Mouse (Mus musculus) common myeloid progenitor, adult 5-6 weeks (primary cell): ENCODE data around the gene Zbtb34. TPM values are rescaled to one million over a fixed set of nuclear protein-coding genes. Genes with fewer than 3 reads are reported as not detected.
A peak's percentile ranks its signal among the peaks of the same experiment; 100 is the strongest.

Source experiments
- ATAC-seq: replicated peaks from 2 replicates; pipeline ENCODE4 v1.8.0; 2016; ENCODE audit warnings: low read depth, mild to moderate bottlenecking, moderate TSS enrichment, inconsistent platforms; ENCODE audit not compliant: poor library complexity, severe bottlenecking
- total RNA-seq: library from RNA; stranded (forward); fragments of 200-1000, 187-1606 nt; gene quantifications from 2 replicates; pipeline ENCODE4 v1.2.3, GENCODE M21; 2017

Gene Zbtb34
- total RNA-seq, 1 experiment from 2014 or later: 11.8 TPM

DNA sequence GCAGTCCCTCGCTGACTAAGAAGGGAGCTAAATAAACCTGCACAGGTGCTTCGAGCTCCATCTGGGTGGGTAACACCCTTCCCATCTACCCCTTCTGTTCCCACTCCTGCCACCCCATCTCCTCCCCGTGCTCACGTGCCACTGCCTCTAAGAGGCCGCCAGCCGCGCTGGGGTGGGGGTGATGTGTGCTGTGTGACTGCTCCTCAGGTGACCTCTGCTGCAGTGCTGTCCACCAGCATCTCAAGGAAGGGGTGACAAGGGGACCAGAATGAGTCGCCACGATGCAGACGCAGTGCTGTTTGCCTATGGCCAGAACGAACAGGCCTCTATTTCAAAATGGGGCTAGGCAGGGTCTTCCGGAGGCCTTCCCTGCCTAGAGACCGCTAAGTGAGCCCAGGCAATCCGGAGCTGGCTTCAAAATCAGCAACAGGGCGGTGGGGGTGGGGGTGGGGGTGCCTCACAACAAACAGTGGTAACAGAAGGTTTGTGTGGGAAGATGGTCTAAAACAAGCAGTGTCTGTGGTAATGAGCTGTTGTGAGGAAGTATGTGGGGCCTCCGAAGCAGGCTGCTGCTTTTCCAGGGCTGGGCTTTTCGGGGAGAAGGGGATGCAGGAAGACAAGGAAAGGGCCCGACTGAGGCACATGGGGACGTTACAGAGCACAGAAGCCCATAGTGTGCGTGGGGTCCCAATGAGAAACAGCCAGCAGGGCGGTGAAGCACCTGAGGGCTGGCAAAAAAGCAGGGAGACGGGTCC lies 18.2 kb upstream of the Zbtb34 start:
- ATAC-seq: no peak

DNA sequence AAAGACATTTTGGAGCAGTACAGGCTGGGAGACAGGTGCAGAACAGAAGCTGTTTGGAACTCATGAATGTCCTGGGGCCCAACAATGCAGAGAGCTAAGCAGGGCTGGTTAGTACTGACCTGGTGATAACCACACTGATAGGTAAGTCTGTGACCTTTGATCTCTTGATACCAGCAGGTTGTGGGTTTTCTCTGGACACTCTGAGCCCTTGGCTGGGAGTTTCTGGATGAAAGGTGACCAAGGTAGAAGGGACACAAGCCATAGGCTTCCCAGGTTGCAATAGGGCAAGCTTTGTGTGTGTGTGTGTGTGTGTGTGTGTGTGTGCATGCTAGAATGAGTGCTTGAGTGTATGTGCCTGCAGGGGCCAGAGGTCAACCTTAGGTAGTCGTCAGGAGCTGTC lies 15.7 kb upstream of the Zbtb34 start:
- ATAC-seq: no peak

DNA sequence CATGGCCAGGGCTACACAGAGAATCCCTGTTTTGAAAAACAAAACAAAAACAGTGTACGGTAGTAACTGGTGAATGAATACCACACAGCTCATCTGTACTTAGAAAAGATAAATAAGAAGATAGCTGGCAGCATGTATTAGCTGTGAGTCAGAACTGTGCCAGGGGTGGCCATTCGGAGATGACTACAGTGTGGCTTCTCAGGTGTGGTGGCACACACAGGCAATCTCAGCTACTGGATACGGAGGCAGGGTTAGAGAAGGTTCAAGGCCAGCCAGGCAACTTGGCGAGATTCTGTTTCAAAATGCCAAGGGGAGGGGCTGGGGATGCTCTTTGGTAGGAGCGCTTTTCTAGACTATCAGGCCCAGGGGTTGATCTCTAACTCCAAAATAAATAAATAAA lies 14.6 kb upstream of the Zbtb34 start:
- no peak for ATAC-seq

DNA sequence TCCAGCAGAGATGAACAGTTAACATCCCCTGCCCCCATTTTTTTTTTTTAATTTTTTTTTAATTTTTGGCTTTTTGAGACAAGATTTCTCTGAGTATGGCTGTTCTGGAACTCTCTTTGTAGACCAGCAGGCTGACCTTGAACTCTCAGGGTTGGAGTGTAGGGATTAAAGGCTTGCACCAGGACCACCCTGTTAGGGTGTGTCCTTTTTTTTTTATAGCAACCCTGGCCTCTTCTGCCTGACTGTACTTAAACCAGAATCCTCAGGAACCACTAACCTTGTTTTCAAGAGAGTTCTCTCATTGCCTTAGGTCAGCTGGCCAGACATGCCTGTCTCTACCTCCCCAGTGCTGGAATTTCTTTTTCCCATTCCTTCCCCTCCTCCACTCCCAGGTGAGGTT lies 13.7 kb upstream of the Zbtb34 start:
- no peak for ATAC-seq

DNA sequence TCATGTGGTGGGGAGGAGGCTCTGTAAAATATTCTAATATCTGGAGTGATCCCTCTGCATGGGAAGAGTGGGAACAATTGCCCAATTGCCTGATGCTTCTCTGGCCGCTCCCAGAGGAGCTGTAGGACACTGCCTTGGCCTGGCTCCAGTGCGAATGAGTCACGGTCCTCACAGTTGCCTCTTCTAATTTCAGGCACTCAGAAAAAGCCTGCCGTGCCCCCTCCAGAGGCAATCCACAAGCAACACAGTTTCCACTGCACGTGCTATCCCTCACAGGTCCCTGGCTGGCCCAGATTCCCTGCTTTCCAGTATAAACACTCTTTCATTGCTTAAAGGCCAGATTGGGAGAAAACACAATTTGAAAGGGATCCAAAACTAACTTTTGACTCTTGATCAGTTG lies 13.2 kb upstream of the Zbtb34 start:
- ATAC-seq: no peak

DNA sequence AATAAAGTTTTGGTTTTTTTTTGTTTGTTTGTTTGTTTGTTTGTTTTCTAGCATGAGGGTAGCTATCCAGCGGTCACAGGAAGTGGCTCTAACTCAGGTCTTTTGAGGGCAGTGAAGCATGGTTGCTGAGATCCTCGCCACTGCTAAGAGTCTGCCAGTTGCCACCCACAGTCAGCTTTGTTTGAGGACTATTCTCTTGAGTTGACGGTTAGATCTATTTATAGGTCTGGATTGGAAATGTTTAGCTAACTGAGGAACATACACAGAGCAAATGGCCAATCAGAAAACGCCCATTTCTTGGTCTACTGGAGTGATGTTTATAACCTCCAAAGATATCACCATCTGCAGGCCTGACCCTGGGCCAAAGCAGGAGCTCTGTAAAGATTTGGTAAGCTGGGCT lies 11.6 kb upstream of the Zbtb34 start:
- no peak for ATAC-seq

DNA sequence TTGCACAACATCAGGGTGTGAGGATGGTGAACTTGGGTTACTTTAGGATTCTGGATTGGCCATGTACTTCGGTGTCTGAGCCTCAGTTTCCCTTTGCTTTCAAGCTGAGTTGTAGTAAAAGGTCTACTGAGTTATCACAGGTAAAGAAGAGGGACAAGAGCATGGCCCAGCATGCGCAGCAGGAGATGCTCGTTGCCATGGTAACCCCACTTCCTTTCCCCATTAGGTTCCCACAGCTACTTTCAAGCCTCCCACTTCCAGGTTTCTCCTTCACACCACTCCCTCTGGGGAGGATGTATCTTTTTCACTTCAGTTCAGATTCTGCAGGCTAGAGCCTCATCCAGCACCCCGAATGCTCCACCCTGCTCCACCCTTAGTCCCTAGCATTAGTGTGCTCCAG lies 9.8 kb upstream of the Zbtb34 start:
- 0 out of 2 replicates have a peak, but pooled peaks have one; percentile 36 for ATAC-seq

DNA sequence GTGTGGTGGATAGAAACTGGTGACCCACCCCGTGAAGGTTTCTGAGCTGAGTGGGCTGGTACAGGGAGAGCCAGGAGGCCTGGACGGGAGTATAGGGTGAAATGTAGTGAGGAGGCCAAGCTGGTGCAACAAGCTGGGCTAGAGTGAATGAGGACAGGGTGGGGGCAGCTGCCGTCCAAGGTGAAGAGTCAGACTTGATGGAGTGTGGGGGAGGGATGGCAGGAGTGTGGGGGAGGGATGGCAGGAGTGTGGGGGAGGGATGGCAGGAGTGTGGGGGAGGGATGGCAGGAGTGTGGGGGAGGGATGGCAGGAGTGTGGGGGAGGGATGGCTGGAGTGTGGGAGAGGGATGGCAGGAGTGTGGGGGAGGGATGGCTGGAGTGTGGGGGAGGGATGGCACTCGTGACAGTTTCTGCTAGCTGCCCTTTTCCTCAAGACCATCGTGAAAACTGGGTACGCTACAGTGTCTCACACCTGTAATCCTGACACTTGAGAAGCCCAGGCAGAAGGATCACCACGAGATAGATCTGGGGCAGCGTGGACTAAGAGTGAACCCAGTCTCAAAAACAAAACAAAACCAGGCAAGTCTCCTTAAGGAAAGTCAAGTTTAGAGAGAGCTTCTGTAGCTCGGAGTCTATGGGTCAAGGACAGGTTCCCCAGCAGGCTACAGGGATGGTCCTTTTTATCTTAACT lies 9.0 kb upstream of the Zbtb34 start:
- no peak for ATAC-seq

DNA sequence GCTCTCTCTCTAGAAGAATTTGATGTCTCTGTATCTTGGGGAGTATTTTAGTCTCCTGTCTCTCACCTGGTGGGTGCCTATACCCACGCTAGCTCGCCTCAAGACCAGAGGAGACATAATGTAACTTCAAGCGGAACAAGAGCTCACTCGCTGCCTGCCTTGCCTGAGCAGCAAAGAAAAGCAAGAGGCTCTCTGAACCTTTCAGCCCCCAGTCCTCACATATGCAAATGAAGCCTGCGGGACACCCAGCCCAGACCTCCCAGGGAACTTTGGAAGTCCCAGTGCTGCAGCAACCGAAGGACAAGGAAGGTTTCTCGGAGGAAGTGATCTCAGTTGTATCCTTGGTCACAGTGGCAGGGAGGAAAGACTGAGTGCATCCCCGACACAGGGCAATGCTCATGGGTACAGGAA lies 8.4 kb upstream of the Zbtb34 start:
- ATAC-seq: no peak

DNA sequence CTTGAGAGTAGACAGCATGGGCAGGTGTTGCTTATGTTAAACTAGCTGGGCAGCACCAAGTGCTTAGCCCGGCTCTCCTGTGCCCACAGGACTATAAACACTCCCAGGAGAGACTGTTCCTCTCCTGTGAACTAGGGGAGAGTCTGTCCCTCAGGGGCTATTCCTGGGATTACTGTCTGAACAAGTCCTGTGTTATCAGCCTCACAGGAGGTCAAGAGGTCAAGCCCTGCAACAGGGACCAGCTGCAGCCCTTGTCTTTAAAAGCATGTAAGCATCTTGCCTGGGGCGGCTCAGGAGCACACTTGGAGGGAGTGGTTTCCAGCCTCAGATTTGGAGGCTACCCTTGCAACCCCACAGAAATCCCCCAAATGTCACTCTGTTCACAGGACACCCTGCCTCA lies 7.3 kb upstream of the Zbtb34 start:
- no peak for ATAC-seq

DNA sequence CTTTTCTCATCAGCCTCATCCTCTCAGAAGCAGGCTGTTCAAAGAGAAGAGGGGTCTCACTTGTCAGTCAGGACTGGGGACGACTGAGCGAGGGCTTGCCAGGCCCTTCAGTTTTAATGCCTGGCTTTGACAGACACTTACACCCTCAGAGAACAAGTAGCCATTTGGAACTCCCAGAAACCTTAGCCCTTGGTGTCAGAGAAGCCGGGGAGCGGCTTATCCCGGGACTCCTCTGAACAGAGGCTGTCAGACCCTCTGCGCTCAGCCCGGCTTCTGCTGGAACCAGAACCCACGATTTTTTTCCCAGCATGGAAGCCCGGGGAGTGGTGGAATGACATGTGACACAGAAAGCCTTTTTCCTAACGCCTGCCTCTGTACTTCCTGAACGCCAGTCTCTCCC lies 6.1 kb upstream of the Zbtb34 start:
- ATAC-seq: no peak

DNA sequence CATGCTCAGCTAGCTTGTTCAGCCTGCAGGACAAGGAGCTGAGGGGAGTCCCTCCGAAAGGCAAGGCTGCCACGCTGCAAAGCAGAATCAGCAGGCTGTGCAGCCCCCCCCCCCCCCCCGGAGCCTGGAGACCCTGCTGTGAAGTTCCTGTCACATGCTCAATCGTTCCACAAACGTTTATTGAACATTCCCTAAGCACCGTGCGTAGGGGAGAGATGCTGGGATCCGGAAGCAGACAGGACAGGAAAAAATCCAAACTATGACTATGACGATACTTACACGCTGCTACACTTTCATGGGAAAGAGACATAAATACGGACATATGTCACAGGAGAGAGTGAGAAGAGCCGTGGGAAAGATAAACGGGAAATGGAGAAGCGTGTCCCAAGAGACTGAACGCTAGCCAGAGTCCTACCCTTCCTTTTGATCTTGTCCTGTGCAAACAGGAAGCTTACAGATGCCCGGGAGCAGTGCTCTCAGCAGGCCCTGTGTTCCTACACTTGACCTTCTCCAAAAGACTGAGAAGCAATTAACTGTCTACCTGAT lies 5.0 kb upstream of the Zbtb34 start:
- no peak for ATAC-seq

DNA sequence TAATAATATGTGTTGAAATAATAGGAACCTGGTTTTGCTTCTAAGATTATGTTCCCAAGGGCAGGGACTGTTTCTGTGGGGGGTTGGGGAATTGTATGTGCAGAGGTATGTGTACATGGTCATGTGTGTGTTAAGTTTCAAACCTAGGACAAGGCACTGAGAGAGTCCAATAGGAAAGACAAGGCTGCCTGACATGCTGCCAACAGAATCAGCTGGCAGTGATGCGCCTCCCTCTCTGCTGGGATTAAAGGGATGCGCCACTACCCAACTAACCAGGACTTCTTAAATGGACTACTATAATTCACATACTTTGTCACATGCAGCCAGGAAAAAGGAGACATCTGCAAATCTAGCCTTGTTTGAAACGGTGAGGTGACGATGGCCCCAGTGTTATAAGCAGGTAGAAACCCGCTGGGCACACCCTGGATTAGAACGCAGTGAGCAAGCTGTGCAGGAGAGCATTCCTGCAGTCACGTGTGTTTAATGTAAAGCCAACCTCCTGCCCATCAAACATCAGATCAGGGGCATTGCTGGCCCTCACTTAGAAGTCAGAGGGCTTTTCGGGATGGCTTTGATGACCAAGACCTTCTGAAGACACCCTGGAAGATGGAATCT lies 4.0 kb upstream of the Zbtb34 start:
- ATAC-seq: no peak

DNA sequence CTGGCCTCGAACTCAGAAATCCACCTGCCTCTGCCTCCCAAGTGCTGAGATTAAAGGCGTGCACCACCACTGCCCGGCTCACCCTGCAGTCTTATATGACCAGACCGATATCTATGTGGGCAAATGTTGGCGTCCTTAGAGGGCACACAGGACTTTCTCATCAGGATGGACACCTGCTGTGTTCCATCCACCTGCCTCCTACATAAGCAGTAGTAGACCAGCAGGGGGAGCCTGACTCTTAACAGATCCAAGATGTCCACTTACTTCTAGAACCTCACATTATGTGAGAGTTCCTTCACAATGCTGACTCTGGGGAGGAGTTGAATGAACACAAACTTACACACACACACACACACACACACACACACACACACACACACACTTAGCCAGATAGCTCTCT lies 1.8 kb upstream of the Zbtb34 start:
- ATAC-seq: peak; percentile 34

DNA sequence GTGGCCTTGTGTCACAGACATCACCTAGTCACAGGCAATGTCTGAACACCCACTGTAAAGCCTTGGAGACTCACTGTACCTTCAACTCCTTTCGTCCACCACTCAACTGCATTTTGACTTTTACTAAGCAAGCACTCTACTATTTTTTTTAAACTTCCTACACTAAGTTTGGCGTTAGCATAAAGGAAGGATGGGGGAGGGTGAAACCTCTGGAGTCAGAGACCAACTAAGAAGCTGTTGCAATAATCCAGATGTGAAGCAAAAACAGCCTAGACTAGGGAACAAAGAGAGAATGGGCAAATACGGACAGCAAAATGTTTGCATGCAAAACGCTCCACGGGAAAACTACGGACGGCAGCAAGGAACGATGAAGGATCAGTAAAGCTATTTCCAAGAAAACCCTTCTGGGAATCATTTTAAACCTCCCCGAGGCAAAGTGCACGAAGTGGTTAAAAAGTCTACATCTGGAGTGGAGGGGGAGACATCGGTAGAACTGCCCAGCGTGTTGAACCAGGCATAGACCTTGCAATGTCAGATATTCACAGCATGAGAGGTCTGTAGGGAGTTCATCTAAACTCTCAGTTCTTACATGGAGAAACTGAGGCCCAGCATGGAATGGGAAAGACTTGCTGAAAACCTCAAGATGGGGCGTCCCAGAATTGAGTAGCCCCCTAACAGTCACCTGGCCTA lies 898 bp downstream of the Zbtb34 start:
- 0 out of 2 replicates have a peak, but pooled peaks have one; percentile 9 for ATAC-seq

DNA sequence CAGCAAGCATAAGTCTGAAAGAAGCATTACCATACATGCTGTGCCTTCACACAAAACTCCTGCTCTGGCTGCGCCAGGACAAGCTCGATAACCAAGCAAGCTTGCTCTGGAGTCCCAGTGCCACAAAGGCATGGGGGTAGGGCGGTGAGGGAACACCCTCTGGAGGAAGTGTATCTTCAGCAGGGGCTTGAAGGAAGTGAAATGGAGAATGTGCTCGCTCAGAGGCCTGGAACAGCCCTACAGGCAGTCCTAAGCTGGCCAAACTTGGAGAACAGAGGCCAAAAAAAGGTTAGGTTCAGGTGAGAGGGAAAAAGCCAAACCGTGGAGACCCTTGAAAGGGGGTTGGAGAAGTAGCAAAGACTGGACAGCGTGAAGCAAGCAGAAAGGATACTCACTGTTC lies 1.8 kb downstream of the Zbtb34 start:
- ATAC-seq: peak; percentile 80

DNA sequence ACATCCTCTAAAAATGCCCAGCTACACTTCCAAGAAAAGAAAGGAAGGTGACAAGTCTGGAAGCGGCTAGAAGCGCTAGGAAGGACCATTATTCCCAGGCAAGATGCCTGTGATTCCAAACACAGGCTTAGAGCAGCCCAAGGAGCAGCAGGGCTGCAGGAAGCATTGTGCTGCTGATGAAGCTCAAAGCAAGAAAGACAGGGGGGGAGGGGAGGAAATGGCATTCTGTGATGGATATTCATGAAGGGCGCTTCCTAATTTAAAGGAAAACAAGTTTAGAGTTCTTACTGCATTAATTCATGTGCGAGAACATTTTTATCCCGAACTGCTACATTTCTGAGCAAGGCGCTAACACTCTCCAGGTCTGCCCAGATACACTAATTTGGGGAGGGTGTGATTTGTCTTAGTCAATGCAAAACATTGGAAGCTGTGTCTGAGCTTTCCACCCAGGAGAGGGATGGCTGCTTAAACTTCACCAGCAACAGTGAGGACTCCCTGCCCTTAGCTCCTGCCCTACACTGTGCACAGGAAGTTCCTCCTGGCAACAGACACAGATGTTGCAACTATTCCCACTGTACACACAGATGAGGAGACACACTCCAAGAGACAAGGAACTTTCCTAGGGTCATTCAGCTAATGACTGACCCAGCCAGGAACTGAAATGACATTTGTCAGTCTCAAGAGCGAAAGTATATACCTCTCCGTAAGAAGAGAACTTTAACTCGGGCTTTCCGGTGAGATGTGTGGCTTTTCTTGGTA lies 4.3 kb downstream of the Zbtb34 start:
- ATAC-seq: no peak

DNA sequence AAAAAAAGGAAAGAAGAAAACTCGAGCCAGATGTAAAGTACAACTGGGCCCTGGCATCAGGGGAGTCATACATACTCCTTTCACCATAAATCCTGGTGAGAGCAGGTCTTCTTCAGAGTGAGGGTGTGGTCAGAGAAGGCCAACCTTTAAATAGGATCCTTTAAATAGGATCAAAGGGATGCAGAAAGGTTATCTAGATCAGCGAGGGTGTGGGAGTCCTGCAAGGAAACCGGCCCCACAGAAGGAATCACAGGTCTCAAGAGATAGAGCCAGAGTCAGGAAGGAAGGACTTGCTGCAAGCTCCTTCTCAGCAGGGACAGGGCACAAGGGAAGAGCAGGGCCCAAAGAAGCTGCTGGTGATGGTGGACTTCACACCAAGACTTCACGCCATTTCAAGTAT lies 13.7 kb downstream of the Zbtb34 start:
- no peak for ATAC-seq

DNA sequence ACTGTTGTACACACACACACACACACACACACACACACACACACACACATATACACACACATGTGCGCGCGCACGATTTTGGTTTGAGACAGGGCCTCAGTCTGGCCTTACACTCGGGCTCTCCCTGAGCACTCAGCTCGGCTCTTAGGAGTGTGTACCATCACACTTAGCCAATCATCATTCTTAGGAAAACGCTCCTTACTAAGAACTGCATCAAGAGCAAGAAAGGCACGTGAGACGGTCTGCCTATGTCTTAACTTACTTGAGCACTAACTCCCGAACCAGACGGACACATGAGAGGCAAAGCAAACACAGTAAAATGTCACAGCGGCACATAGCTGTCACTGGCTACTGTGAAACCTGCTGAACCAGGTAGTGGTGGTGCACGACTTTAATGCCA lies 17.1 kb downstream of the Zbtb34 start:
- ATAC-seq: no peak

DNA sequence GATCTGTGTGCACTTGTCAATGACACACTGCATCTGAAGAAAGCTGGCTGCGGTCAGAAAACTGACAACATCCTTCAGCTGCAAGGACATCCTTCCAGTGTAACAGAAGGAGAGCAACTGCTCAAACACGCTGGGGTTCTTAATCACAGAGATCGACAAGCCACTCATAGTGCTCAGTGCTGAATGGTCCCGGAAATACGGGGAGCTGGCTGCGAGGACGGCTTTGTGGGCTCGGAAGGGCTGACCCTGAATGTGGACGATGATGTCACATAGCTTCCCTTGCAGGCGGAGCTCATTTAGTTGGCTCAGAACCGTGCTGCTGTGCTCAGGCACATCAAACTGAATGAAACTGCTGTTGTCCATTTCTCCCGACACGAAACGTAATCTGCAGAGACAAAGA lies 19.0 kb downstream of the Zbtb34 start:
- no peak for ATAC-seq
